Mouse (Mus musculus) activated CD4-positive, CD25-positive, alpha-beta regulatory T cell, adult 4 months (primary cell): ENCODE measurements around the gene Terb1. TPM values are rescaled to one million over a fixed set of nuclear protein-coding genes. Genes with fewer than 3 reads are reported as not detected.

ENCODE experiments used
- ATAC-seq: one replicate; pipeline ENCODE4 v1.8.0; 2017
- polyA plus RNA-seq, 2 experiments: library from polyadenylated mRNA; unstranded; fragments of 100-300 nt; shearing (Covaris generic); gene quantifications; one replicate each; pipeline ENCODE4 v1.2.1; 2017

Terb1 gene
- under 1 TPM in 1 of 2 experiments, not detected in 1; 0.16 TPM for polyA plus RNA-seq

GRCm38 (mm10) chr8:104509061-104510006 lies at the start of gene Terb1:
TSS of gene Terb1 (minus strand) at chr8:104509910.
- ATAC-seq, result peak; percentile 85

GRCm38 (mm10) chr8:104557226-104557625 lies 47.5 kb upstream of the Terb1 start:
- ATAC-seq, result no peak

- no peak for ATAC-seq
These were observed 45.5 kb upstream of the Terb1 start for GRCm38 (mm10) chr8:104555191-104555590.

DNA sequence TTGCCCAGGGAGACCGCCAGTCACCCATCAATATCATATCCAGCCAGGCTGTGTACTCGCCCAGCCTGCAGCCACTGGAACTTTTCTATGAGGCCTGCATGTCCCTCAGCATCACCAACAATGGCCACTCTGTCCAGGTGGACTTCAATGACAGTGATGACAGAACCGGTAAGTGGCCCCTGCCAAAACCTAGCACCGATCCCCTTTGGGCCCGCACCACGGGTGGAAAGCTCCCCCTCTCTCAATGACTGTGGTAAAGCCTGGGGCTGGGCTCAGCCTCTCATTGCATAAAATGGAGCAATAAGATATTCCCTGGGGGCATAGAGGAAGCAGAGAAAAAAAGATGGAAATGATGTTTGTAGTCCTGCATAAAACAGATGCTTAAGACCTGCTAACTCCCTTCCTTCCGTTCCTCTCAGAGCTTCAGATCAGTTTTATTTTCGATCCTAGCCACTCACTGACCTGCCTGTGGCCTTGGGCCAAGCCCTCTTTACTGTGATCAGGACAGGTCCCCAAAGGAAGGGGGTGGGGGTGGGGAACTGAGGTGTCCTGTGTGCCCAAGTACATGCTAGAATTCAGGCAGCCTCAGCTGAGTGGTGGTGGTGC lies 33.8 kb upstream of the Terb1 start:
- ATAC-seq, result no peak

DNA sequence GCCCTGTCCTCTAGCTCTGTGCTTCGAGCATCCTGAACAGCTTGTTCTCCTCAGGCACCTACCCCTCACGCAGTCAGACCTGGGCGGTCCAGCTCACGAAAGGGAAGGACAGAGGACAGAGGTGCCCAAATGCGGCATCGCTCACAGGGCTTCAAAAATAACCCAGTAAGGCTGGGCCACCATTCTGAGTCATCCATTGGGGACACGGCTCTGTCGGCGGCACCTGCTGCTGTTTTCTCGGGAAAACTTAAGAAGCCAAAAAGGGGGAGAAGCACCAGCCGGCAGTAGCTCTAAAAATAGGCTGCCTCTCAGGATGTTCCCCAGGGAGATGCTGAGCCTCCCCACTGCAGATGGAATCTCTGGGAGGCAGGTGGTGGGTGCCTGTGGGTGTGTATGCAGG lies 32.5 kb upstream of the Terb1 start:
- no peak for ATAC-seq

- ATAC-seq, result no peak
These were observed 31.8 kb upstream of the Terb1 start for GRCm38 (mm10) chr8:104541515-104541880.

GRCm38 (mm10) chr8:104540710-104541514 lies 31.2 kb upstream of the Terb1 start:
- ATAC-seq, result peak; percentile 23

DNA sequence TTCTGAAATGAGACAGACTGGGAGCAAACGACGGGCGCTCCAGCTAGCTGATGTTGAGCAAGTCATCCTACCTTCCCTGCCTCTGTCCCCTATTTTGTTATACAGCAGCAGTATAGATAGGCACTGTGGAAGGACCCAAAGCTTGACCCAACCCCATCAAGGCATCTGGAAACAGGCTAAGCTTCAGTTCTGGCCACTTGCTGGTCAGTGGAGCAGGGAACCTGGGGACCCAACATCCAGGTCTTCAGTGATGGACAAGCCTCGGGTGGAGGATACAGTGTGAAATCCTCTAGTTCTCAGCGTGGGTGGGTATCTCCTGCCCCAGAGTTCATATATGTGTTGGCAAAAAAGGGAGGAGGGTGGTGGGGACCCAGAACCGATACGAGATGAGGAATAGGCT lies 30.5 kb upstream of the Terb1 start:
- ATAC-seq, result no peak

DNA sequence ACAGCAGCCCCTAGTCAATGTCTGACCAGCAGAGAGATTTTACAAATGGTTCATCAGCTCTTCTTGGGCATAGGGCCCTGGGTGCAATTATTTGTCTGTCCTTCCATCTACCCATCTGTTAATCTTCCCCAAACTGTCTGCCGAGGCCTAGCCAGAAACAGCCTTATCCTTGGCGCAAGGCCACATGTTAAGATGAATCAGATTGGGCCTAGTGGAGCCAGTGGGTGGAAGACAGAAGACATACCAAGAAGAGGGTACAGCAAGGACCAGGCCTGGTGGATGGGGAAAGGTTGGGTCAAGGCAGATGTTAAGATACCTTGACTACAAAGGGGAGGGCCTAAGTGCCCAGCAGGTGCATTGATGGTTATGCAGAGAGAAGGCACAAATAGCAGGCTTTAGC lies 29.9 kb upstream of the Terb1 start:
- ATAC-seq, result no peak

DNA sequence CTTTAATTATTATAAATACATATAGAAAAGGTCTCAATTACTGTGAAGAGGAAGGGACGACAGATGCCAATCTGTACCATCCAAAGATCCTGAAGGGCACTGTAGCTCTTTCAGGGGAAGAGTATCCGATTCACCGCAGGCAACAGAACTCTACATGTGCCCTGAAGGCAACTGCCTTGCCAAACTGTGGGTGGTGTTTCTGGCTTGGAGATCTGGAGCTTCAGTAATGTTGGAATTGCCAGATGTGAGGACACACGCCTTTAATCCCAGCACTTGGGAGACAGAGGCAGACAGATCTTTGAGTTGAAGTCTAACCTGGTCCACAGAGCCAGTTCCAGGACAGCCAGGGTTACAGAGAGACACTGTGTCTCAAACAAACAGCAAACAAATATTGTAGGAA lies 29.2 kb upstream of the Terb1 start:
- no peak for ATAC-seq

DNA sequence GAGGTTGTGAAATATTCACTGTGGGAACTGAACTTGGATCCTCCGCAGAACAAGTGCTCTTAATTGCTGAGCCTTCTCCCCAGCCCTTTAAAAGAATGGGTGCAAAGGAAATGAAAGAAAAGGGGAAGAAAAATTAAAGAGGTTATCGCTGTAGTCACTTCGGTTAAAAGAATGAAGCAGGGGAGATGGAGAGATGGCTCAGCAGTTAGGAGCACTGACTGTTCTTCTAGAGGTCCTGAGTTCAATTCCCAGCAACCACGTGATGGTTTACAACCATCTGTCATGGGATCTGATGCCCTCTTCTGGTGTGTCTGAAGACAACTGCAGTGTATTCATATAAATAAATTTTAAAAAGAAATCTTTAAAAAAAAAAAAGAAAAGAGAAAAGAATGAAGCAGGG lies 26.3 kb upstream of the Terb1 start:
- ATAC-seq, result no peak

DNA sequence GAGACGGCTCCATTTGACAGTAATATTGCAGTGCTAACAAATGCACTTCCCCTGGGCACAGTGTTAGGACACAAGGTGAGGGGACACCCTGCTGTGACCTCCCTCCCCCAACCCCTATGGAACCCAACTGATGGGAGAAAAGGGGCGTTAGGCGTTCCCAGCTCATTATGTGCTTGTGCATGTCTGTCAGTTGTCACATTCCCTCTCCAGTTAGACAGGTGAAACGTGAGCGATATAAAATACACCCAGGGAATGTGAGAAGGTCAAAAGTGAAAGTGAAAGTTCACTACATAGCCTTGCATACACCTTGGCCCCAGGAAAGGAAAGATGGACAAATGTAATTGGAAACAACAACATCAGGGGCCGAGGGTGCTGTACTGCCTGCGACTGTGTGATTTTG lies 25.7 kb upstream of the Terb1 start:
- no peak for ATAC-seq

GRCm38 (mm10) chr8:104534779-104535141 lies 25.1 kb upstream of the Terb1 start:
- peak; percentile 58 for ATAC-seq

DNA sequence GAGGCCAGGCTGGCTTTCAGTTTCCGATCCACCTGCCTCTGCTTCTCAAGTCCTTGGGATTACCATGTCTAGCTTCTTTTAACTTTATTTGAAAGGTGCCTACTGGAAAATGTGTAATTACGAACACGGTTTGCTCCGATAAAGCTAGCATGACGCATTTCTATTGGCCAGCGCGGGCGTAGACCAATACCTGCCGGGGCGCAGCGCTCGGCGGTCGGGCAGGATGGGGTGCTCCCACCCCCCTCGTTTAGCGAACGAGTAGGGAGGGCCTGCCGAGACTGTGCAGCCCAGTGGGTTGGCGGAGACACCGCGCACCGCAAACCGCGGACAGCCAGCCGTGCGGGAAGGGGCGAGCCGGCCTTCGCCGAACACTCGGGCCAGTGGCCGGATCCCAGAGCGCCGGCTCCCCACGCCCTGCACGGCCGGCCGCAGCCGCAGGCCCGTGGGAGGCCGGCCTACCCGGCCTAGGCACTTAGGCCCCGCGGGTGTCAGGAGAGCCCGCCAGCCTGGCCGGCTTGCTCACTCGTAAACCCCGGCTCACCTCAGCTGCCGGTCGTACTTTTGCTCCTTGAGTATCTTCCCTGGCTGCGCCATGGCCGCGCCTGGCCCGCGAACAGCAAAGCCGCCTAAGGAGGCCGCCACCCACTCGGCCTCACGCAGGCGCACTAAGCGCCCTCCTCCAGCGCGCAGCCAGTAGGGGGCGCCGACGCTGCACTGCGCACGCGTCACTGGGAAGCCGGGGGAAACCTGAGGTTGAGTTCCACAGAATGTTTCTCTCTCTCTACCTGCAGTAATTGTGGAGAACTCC lies 24.5 kb upstream of the Terb1 start, which contains the start of the genes Nae1 and Car7:
TSS of gene Nae1 (minus strand) at position 667 of the 808 bp plus-strand sequence.
TSS of gene Car7 (plus strand) at position 719 of the 808 bp plus-strand sequence.
- ATAC-seq, result peak; percentile 79

DNA sequence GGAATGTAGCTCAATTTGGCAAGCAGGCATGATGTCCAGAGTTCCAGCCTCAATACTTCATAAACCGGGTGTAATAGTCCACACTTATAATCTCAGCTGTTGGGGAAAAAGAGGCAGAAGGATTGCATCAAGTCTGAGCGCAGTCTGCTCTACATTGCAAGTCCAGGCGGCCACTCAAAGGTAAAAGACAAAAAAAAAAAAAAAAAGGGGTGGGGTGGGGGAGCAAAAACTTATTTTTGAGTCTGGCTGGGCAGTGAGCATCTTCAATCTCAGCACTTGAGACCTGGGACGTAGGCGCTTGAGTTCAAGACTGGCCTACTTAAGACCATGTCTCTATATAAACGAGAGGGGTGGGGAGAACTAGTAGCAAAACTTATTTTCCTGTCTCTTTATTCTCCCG lies 23.8 kb upstream of the Terb1 start:
- no peak for ATAC-seq

DNA sequence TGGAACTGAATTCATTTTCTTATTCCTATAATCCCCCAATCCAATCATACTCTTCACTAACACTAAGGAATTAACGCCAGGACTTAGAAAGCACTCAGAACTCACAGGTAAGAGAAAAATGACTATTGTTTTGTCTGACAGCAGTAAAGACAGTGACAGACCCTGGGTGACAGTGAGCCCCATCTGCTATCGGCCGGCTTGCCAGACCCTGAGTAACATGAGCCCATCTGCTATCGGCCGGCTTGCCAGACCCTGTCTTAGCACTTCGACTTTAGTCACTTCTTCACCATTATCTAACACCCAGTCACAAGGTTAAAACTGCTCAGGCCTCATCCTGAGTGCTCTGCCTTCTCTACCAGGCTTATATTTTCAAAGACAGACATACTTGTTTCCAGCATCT lies 20.0 kb upstream of the Terb1 start:
- ATAC-seq, result no peak

- no peak for ATAC-seq
These were observed 8.2 kb upstream of the Terb1 start for GRCm38 (mm10) chr8:104517872-104518271.

DNA sequence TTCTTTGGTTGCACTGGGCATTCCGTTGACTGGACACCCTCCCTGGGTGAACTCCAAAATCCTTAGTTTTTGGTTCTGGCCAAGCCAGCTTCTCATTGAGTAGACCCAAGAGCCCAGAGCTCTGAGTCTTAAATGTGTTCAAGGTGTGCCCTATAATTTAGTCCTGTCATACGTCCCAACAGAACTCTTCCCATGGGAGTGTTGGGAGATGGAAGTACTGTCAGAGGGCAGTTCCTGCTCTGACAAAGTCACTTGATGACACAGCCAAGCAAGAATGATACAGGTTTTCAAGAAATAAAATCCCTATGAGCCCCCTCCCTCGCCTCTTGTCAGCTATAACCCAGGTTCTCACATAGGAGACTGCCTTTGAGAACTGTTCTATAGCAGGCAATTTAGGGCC lies 424 bp upstream of the Terb1 start:
- ATAC-seq, result no peak

DNA sequence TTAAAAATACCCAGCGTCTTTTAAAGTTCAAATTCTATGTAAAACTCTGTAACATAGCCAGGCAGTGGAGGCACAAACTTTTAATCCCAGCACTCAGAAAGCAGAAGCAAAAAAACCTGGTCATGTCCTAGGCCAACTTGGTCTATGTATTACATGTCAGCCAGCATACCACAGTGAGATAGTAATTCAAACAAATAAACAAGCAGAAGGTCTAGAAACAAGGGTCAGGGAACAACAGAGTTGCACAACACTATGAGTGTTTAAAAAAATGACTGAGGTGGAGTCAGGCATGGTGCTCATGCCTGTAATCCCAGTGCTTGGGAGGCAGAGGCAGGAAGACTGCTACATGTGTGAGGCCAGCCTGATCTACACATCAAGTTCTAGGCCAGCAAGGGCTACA lies 30.6 kb downstream of the Terb1 start:
- no peak for ATAC-seq

GRCm38 (mm10) chr8:104472465-104472864 lies 37.2 kb downstream of the Terb1 start:
- no peak for ATAC-seq

GRCm38 (mm10) chr8:104467463-104467862 lies 42.2 kb downstream of the Terb1 start:
- ATAC-seq, result no peak

- no peak for ATAC-seq
These were observed 57.5 kb downstream of the Terb1 start for GRCm38 (mm10) chr8:104452177-104452576.
